Mouse (Mus musculus): ENCODE measurements around the gene Pkp3. TPM values are rescaled to one million over a fixed set of nuclear protein-coding genes. Genes with fewer than 3 reads are reported as not detected.

Gene Pkp3
- polyA plus RNA-seq, 1 experiment from 2014 or later, result not detected

- Histone ChIP-seq H3K36me3 (ENCODE audit: control insufficient read depth, insufficient read depth, low read length) (no peaks in the 10 kb centered on the region), H3K27me3 (ENCODE audit: control insufficient read depth, insufficient read depth, low read length) (no peaks in the 10 kb centered on the region), H3K9ac (replicated peaks; ENCODE audit: low read depth, low read length) (no peak overlapping the region), H3K4me1 (ENCODE audit: control insufficient read depth, insufficient read depth, low read length) (no peaks in the 10 kb centered on the region), H3K9me3 (ENCODE audit: control insufficient read depth, low read length) (no peaks in the 10 kb centered on the region), H3K4me3 (ENCODE audit: low read depth, low read length) (no peak overlapping the region), H3K4me2 (ENCODE audit: low read depth, low read length) (no peak overlapping the region), H3K27ac (ENCODE audit: low read depth, low read length) (no peak overlapping the region)
- 87% methylated on average over 2 of the region's 2 CpGs for WGBS
- ATAC-seq (ENCODE audit: low read depth), result no peak
Measured at GRCm38 (mm10) chr7:141052421-141052820, 25.6 kb upstream of the Pkp3 start.

GRCm38 (mm10) chr7:141055785-141056184 is 22.2 kb upstream of the Pkp3 start:
- Histone ChIP-seq H3K9me3 (ENCODE audit: control insufficient read depth, low read length) (no peaks in the 10 kb centered on the region), H3K27me3 (ENCODE audit: control insufficient read depth, insufficient read depth, low read length) (no peaks in the 10 kb centered on the region), H3K36me3 (ENCODE audit: control insufficient read depth, insufficient read depth, low read length) (no peaks in the 10 kb centered on the region), H3K4me3 (ENCODE audit: low read depth, low read length) (no peak overlapping the region), H3K4me2 (ENCODE audit: low read depth, low read length) (no peak overlapping the region), H3K9ac (replicated peaks; ENCODE audit: low read depth, low read length) (no peak overlapping the region), H3K27ac (ENCODE audit: low read depth, low read length) (no peak overlapping the region), H3K4me1 (ENCODE audit: control insufficient read depth, insufficient read depth, low read length) (peaks cover 6% of the 10 kb centered on the region; the same call in 1 of the 2 replicates)
- WGBS, result 80% methylated on average over 4 of the region's 4 CpGs
- no peak for ATAC-seq (ENCODE audit: low read depth)

GRCm38 (mm10) chr7:141056976-141057375 is 21.0 kb upstream of the Pkp3 start:
- H3K4me2 ChIP-seq (ENCODE audit: low read depth, low read length), result no peak overlapping the region
- H3K9me3 ChIP-seq (ENCODE audit: control insufficient read depth, low read length), result no peaks in the 10 kb centered on the region
- ATAC-seq (ENCODE audit: low read depth), result no peak
- H3K27me3 ChIP-seq (ENCODE audit: control insufficient read depth, insufficient read depth, low read length), result no peaks in the 10 kb centered on the region
- 89% methylated on average over 6 of the region's 6 CpGs for WGBS
- no peak overlapping the region for H3K4me3 ChIP-seq (ENCODE audit: low read depth, low read length)
- H3K36me3 ChIP-seq (ENCODE audit: control insufficient read depth, insufficient read depth, low read length), result no peaks in the 10 kb centered on the region
- H3K27ac ChIP-seq (ENCODE audit: low read depth, low read length), result no peak overlapping the region
- peaks cover 10% of the 10 kb centered on the region for H3K4me1 ChIP-seq (ENCODE audit: control insufficient read depth, insufficient read depth, low read length)
- no peak overlapping the region for H3K9ac ChIP-seq (replicated peaks; ENCODE audit: low read depth, low read length)

GRCm38 (mm10) chr7:141057541-141057940 is 20.5 kb upstream of the Pkp3 start:
- Histone ChIP-seq H3K36me3 (ENCODE audit: control insufficient read depth, insufficient read depth, low read length) (no peaks in the 10 kb centered on the region), H3K9ac (replicated peaks; ENCODE audit: low read depth, low read length) (no peak overlapping the region), H3K9me3 (ENCODE audit: control insufficient read depth, low read length) (no peaks in the 10 kb centered on the region), H3K4me1 (ENCODE audit: control insufficient read depth, insufficient read depth, low read length) (peaks cover 16% of the 10 kb centered on the region), H3K4me2 (ENCODE audit: low read depth, low read length) (no peak overlapping the region), H3K27ac (ENCODE audit: low read depth, low read length) (no peak overlapping the region), H3K27me3 (ENCODE audit: control insufficient read depth, insufficient read depth, low read length) (no peaks in the 10 kb centered on the region), H3K4me3 (ENCODE audit: low read depth, low read length) (no peak overlapping the region)
- no peak for ATAC-seq (ENCODE audit: low read depth)
- WGBS, result 97% methylated on average over 1 of the region's 1 CpGs

- H3K27ac ChIP-seq (ENCODE audit: low read depth, low read length), result no peak overlapping the region
- H3K9me3 ChIP-seq (ENCODE audit: control insufficient read depth, low read length), result no peaks in the 10 kb centered on the region
- no peak overlapping the region for H3K9ac ChIP-seq (replicated peaks; ENCODE audit: low read depth, low read length)
- H3K4me3 ChIP-seq (ENCODE audit: low read depth, low read length), result no peak overlapping the region
- H3K4me2 ChIP-seq (ENCODE audit: low read depth, low read length), result no peak overlapping the region
- H3K27me3 ChIP-seq (ENCODE audit: control insufficient read depth, insufficient read depth, low read length), result no peaks in the 10 kb centered on the region
- H3K36me3 ChIP-seq (ENCODE audit: control insufficient read depth, insufficient read depth, low read length), result no peaks in the 10 kb centered on the region
- peaks cover 19% of the 10 kb centered on the region for H3K4me1 ChIP-seq (ENCODE audit: control insufficient read depth, insufficient read depth, low read length)
- no peak for ATAC-seq (ENCODE audit: low read depth)
- 95% methylated on average over 14 of the region's 14 CpGs for WGBS
Measured at GRCm38 (mm10) chr7:141058601-141059341, 19.2 kb upstream of the Pkp3 start.

GRCm38 (mm10) chr7:141059929-141060328 is 18.1 kb upstream of the Pkp3 start:
- H3K9ac ChIP-seq (replicated peaks; ENCODE audit: low read depth, low read length), result peak overlapping the region; percentile 99
- H3K36me3 ChIP-seq (ENCODE audit: control insufficient read depth, insufficient read depth, low read length), result peaks cover 10% of the 10 kb centered on the region
- ATAC-seq (ENCODE audit: low read depth), result no peak
- no peaks in the 10 kb centered on the region for H3K27me3 ChIP-seq (ENCODE audit: control insufficient read depth, insufficient read depth, low read length)
- H3K27ac ChIP-seq (ENCODE audit: low read depth, low read length), result peak overlapping the region; percentile 93
- peak overlapping the region; percentile 85 for H3K4me2 ChIP-seq (ENCODE audit: low read depth, low read length)
- H3K4me1 ChIP-seq (ENCODE audit: control insufficient read depth, insufficient read depth, low read length), result peaks cover 19% of the 10 kb centered on the region
- 76% methylated on average over 2 of the region's 2 CpGs for WGBS
- H3K9me3 ChIP-seq (ENCODE audit: control insufficient read depth, low read length), result no peaks in the 10 kb centered on the region
- H3K4me3 ChIP-seq (ENCODE audit: low read depth, low read length), result peak overlapping the region; percentile 86

- Histone ChIP-seq H3K4me1 (ENCODE audit: control insufficient read depth, insufficient read depth, low read length) (peaks cover 19% of the 10 kb centered on the region), H3K36me3 (ENCODE audit: control insufficient read depth, insufficient read depth, low read length) (peaks cover 16% of the 10 kb centered on the region), H3K27me3 (ENCODE audit: control insufficient read depth, insufficient read depth, low read length) (no peaks in the 10 kb centered on the region), H3K4me3 (ENCODE audit: low read depth, low read length) (peak within 1 kb of the TSS; percentile 86), H3K9me3 (ENCODE audit: control insufficient read depth, low read length) (no peaks in the 10 kb centered on the region), H3K9ac (replicated peaks; ENCODE audit: low read depth, low read length) (peak within 1 kb of the TSS; percentile 99), H3K4me2 (ENCODE audit: low read depth, low read length) (peak within 1 kb of the TSS; percentile 85), H3K27ac (ENCODE audit: low read depth, low read length) (peak within 1 kb of the TSS; percentile 93)
- peak; percentile 98 for ATAC-seq (ENCODE audit: low read depth)
- under 1% methylated on average over 69 of the region's 72 CpGs for WGBS
Measured at GRCm38 (mm10) chr7:141060426-141061242, 17.4 kb upstream of the Pkp3 start, which contains the start of gene B4galnt4. TSS of gene B4galnt4 (plus strand) at chr7:141061104.

GRCm38 (mm10) chr7:141061269-141061692 is 16.7 kb upstream of the Pkp3 start:
- no peaks in the 10 kb centered on the region for H3K9me3 ChIP-seq (ENCODE audit: control insufficient read depth, low read length)
- peaks cover 21% of the 10 kb centered on the region for H3K36me3 ChIP-seq (ENCODE audit: control insufficient read depth, insufficient read depth, low read length)
- ATAC-seq (ENCODE audit: low read depth), result peak; percentile 36; the same call in 1 of the 2 replicates
- H3K4me2 ChIP-seq (ENCODE audit: low read depth, low read length), result peak overlapping the region; percentile 85
- H3K4me1 ChIP-seq (ENCODE audit: control insufficient read depth, insufficient read depth, low read length), result peaks cover 19% of the 10 kb centered on the region
- peak overlapping the region; percentile 86 for H3K4me3 ChIP-seq (ENCODE audit: low read depth, low read length)
- peak overlapping the region; percentile 93 for H3K27ac ChIP-seq (ENCODE audit: low read depth, low read length)
- H3K27me3 ChIP-seq (ENCODE audit: control insufficient read depth, insufficient read depth, low read length), result no peaks in the 10 kb centered on the region
- under 1% methylated on average over 32 of the region's 37 CpGs for WGBS
- H3K9ac ChIP-seq (replicated peaks; ENCODE audit: low read depth, low read length), result peak overlapping the region; percentile 99

GRCm38 (mm10) chr7:141062525-141062924 is 15.5 kb upstream of the Pkp3 start:
- H3K27ac ChIP-seq (ENCODE audit: low read depth, low read length), result no peak overlapping the region
- no peaks in the 10 kb centered on the region for H3K9me3 ChIP-seq (ENCODE audit: control insufficient read depth, low read length)
- no peak for ATAC-seq (ENCODE audit: low read depth)
- peak overlapping the region; percentile 85; the same call in 1 of the 2 replicates for H3K4me2 ChIP-seq (ENCODE audit: low read depth, low read length)
- no peak overlapping the region for H3K9ac ChIP-seq (replicated peaks; ENCODE audit: low read depth, low read length)
- 74% methylated on average over 7 of the region's 7 CpGs for WGBS
- no peak overlapping the region for H3K4me3 ChIP-seq (ENCODE audit: low read depth, low read length)
- H3K36me3 ChIP-seq (ENCODE audit: control insufficient read depth, insufficient read depth, low read length), result peaks cover 29% of the 10 kb centered on the region
- H3K27me3 ChIP-seq (ENCODE audit: control insufficient read depth, insufficient read depth, low read length), result no peaks in the 10 kb centered on the region
- peaks cover 19% of the 10 kb centered on the region for H3K4me1 ChIP-seq (ENCODE audit: control insufficient read depth, insufficient read depth, low read length)

All from neural tube, embryonic 14.5 days (tissue).